Mouse (Mus musculus) erythroblast, embryonic 14.5 days (primary cell): ENCODE measurements around the gene Retnla. TPM values are rescaled to one million over a fixed set of nuclear protein-coding genes. Genes with fewer than 3 reads are reported as not detected.

Experiments used
- H3K27me3 ChIP-seq: 2 replicates; pipeline ENCODE4 v1.6.1; 2012; ENCODE audit warnings: inconsistent platforms; ENCODE audit not compliant: control insufficient read depth
- H3K36me3 ChIP-seq: 2 replicates; pipeline ENCODE4 v1.6.1; 2012; ENCODE audit warnings: mild to moderate bottlenecking, inconsistent platforms; ENCODE audit not compliant: control insufficient read depth
- H3K4me1 ChIP-seq: 2 replicates; pipeline ENCODE4 v1.6.1; 2012; ENCODE audit warnings: inconsistent platforms; ENCODE audit not compliant: control insufficient read depth
- H3K4me3 ChIP-seq: replicated peaks from 2 replicates; pipeline ENCODE3; 2012; ENCODE audit warnings: moderate library complexity, mild to moderate bottlenecking, inconsistent platforms
- H3K9me3 ChIP-seq: 2 replicates; pipeline ENCODE4 v1.6.1; 2012; ENCODE audit warnings: low read length, inconsistent platforms, mixed read lengths; ENCODE audit not compliant: control insufficient read depth
- GATA1 ChIP-seq: IDR thresholded peaks from 2 replicates; pipeline ENCODE4 v1.6.1; 2012; ENCODE audit warnings: low read length, inconsistent platforms, mixed read lengths
- TAL1 ChIP-seq: IDR thresholded peaks from 3 replicates; pipeline ENCODE4 v1.6.1; 2012; ENCODE audit warnings: low read length, inconsistent platforms, mixed read lengths
- polyA plus RNA-seq: library from polyadenylated mRNA; stranded (reverse); fragments of >175 nt; gene quantifications from 2 replicates; pipeline ENCODE4 v1.2.3, GENCODE M21; 2012

Retnla gene
- polyA plus RNA-seq = not detected in 2 replicates

DNA sequence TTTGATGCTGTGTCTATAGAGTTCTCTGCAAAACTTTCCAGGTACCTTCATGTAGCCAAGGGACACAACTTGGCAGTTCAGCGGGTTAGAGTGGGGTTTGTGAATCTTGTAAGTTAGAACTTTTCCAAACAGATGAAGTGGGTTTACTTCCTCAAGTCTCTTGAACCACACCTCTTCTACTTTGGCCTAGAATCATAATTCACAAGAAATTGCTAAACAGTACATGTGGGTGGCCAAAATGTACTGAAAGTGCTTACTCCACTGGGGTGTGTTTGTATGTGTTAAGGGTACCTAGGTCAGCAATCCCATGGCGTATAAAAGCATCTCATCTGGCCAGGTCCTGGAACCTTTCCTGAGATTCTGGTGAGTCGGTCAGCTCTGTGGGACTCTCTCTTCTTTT is at the start of gene Retnla:
Gene Retnla (plus strand): TSS at position 286 of the 400 bp plus-strand sequence.
- Histone ChIP-seq H3K4me3 (no peak within 1 kb of the TSS), H3K36me3 (no peaks in the 10 kb centered on the region), H3K9me3 (no peaks in the 10 kb centered on the region), H3K4me1 (no peaks in the 10 kb centered on the region), H3K27me3 (no peaks in the 10 kb centered on the region)
- no peak for TF ChIP-seq GATA1
- TF ChIP-seq TAL1 = no peak

DNA sequence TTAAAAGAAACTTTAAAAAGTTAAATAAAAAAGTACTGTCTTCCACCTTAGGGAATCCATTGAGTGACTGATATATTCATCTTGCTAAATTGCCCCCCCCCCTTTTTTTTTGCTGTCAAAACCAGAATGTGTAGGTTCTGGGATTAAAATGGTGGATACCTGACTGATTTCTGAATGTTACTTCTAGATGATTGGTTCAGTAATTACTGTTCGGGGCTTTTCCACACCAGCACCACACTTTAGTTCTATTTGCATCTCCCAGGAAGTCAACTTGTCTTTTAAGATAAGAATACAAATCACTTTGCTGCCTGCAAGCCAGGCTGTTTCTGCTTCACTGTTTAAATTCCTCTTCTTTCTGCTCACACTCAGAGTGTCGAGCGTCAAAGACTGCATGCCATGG is 44.1 kb upstream of the Retnla start:
- H3K4me3 ChIP-seq = no peak overlapping the region
- H3K9me3 ChIP-seq = no peaks in the 10 kb centered on the region
- no peaks in the 10 kb centered on the region for H3K4me1 ChIP-seq
- no peaks in the 10 kb centered on the region for H3K36me3 ChIP-seq
- TF ChIP-seq TAL1 (no peak), GATA1 (no peak)
- H3K27me3 ChIP-seq = no peaks in the 10 kb centered on the region

DNA sequence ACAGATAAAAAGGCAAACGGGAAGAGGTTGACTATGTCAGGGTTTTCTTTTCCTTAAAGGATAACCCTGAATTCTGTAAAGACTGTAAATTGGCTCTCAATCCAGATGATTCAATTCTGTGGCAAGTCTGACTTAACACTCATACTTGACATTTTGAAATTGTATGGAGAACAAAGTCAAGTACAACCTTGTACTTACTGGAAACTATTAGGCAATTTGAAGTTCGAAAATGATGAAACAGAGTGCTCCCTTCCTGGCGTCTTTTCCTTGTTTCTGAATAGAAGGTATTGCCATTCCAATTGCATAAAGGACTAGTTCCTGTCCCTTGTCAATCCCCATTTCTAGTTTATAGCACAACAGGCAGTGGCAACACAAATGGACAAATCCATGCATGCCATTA is 42.9 kb upstream of the Retnla start:
- Histone ChIP-seq H3K27me3 (no peaks in the 10 kb centered on the region), H3K4me3 (no peak overlapping the region), H3K9me3 (no peaks in the 10 kb centered on the region), H3K36me3 (no peaks in the 10 kb centered on the region), H3K4me1 (no peaks in the 10 kb centered on the region)
- no peak for TF ChIP-seq TAL1
- no peak for TF ChIP-seq GATA1

DNA sequence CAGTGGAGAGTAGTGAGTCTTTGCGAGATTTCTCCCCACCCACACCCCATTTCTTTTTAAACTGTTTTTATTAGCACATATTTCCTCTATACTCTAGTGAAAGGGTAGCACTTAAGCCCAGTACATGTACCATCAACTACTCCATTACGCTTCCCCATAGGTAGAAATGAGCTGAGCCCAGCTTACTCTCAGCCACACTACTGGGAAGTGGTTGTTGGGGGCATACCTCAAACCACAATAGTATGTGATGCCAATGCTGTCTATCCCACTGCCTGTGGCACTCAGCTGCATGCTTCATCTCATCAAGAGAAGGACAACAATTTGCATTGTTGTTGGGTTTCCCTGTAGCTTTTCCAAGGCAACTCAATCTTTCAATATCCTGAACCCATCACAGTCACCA is 41.4 kb upstream of the Retnla start:
- no peak overlapping the region for H3K4me3 ChIP-seq
- TF ChIP-seq GATA1 (no peak), TAL1 (no peak)
- no peaks in the 10 kb centered on the region for H3K27me3 ChIP-seq
- no peaks in the 10 kb centered on the region for H3K9me3 ChIP-seq
- no peaks in the 10 kb centered on the region for H3K4me1 ChIP-seq
- no peaks in the 10 kb centered on the region for H3K36me3 ChIP-seq

DNA sequence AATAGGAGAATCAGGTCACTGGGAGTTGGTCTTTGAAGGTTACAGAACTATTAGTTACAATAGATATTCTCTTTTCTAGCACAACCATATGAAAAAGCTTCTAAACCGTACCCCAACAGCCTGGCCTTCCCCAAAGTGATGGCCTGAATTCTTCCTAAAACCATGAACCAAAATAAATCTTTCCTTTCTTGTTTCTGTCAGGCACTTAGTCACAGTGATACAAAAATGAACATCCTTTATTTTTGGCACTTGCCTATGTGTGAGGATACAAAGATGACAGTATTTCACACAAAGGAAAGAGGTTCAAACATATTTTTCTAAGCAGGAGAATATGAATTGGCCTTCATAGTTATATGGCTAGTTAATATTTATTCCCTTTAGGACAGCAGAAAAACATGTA is 36.9 kb upstream of the Retnla start:
- H3K9me3 ChIP-seq = no peaks in the 10 kb centered on the region
- no peaks in the 10 kb centered on the region for H3K27me3 ChIP-seq
- H3K4me1 ChIP-seq = no peaks in the 10 kb centered on the region
- H3K36me3 ChIP-seq = no peaks in the 10 kb centered on the region
- no peak for TF ChIP-seq TAL1
- H3K4me3 ChIP-seq = no peak overlapping the region

DNA sequence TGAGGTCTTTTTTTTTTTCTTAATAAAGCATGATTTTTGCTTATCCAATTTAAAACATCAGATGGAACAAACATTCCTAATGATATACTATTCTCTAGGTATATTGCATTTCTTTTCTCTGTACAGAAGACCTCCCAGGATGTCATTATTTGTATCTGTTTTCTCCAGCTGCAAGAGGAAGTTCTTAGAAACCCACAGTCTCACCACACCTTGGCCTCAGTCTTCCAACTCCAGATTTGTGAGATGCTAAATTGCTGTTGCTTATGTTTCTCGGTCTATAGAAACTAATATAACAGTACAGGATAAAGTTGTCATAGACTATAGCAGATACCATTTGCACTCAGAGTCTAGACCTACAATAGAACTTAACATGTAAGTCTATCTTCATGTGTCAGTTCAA is 35.8 kb upstream of the Retnla start:
- H3K27me3 ChIP-seq = no peaks in the 10 kb centered on the region
- no peak overlapping the region for H3K4me3 ChIP-seq
- no peaks in the 10 kb centered on the region for H3K4me1 ChIP-seq
- TF ChIP-seq GATA1 (no peak), TAL1 (no peak)
- H3K9me3 ChIP-seq = no peaks in the 10 kb centered on the region
- H3K36me3 ChIP-seq = no peaks in the 10 kb centered on the region

DNA sequence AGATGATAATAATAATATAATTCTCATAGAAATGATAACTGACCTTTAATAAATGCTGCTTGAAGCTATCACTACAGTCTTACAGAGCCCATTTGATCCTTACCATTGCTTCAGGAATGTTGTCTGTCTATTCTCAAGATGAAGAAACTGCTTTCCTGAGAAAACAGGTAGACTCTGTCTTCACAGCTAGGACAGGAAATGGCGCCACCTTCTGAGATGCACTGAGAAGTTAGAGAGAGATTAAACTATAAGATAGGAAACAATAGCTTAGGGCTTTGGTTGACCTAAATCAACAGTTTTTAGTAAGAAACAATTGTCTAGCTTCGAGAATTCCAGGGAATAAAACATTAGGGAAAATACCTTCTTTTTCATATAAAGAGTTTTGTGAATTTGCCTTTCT is 33.0 kb upstream of the Retnla start:
- H3K4me3 ChIP-seq = no peak overlapping the region
- TF ChIP-seq GATA1 (no peak), TAL1 (no peak)
- H3K4me1 ChIP-seq = no peaks in the 10 kb centered on the region
- no peaks in the 10 kb centered on the region for H3K27me3 ChIP-seq
- H3K9me3 ChIP-seq = no peaks in the 10 kb centered on the region
- H3K36me3 ChIP-seq = no peaks in the 10 kb centered on the region

DNA sequence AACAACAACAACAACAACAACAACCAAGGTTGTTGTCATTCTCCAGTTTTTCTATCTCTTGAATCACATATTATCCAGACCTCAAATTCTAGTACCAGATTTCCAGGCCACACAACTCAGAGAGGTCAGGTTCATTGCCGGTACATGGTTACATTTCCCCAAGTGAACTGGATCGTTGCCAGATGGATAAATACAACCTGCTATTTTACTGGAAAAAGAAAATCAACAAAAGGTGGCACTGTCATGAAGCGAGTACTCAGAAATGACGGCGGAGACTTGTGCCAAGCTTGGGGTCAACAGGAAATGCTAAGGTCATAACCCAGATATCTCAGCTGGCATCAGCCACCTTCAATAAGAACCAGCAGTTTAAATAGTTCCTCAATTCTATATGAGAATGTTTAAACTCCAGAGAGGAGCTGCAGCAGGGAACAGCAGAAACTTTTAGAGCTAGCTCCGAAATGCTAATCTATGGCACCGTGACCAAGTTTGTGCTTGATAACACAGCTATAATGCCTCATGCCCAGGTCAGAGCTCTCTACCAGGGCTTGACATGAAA is 30.4 kb upstream of the Retnla start:
- no peaks in the 10 kb centered on the region for H3K4me1 ChIP-seq
- TF ChIP-seq GATA1 (no peak), TAL1 (no peak)
- no peaks in the 10 kb centered on the region for H3K36me3 ChIP-seq
- H3K4me3 ChIP-seq = no peak overlapping the region
- H3K9me3 ChIP-seq = no peaks in the 10 kb centered on the region
- no peaks in the 10 kb centered on the region for H3K27me3 ChIP-seq

DNA sequence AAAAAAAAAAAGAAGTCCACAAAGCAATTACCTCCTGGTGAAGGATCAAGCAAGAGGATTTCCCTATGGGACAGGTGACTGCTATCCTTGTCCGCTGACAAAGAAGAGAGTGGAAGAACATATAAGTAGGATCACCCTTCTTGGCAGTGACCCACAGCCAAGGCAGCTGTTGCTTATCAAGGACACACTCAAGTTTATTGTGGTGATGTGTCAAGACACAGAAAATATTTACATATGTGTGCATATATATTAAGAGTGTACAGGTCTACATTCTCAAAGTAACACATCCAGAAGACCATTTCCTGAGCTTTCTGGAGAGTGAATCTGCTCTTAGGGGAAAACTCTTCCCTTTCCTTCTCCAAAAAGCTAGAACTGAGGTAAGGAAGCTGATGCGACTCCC is 25.7 kb upstream of the Retnla start, which contains the start of gene Retnlb:
Gene Retnlb (plus strand): TSS at position 162 of the 400 bp plus-strand sequence.
- no peaks in the 10 kb centered on the region for H3K27me3 ChIP-seq
- H3K4me1 ChIP-seq = no peaks in the 10 kb centered on the region

DNA sequence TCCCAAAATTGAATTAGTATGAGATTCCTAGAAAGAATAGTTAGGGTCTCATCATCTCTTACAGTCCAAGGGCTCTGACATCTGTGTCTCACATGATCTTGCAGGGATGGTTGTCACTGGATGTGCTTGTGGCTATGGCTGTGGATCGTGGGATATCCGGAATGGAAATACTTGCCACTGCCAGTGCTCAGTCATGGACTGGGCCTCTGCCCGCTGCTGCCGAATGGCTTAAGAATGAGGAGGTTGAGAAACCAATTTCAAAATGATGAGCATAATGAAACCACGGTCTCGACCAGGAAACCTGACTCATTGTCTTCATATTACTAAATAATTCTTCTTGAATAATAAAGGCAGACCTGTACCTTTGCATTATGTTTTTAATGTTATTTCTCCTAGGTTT is 23.8 kb upstream of the Retnla start:
- Histone ChIP-seq H3K27me3 (no peaks in the 10 kb centered on the region), H3K9me3 (no peaks in the 10 kb centered on the region), H3K36me3 (no peaks in the 10 kb centered on the region), H3K4me3 (no peak overlapping the region), H3K4me1 (no peaks in the 10 kb centered on the region)
- TF ChIP-seq GATA1 (no peak), TAL1 (no peak)

More for the DNA sequence above, 25.7 kb upstream of the Retnla start, which contains the start of gene Retnlb:
- Histone ChIP-seq H3K36me3 (no peaks in the 10 kb centered on the region), H3K4me3 (no peak within 1 kb of the TSS), H3K9me3 (no peaks in the 10 kb centered on the region)
- no peak for TF ChIP-seq GATA1
- no peak for TF ChIP-seq TAL1
